Mouse (Mus musculus): ENCODE results near the gene Fibp. TPM values are rescaled to one million over a fixed set of nuclear protein-coding genes. Genes with fewer than 3 reads are reported as not detected.

The Fibp gene
- polyA plus RNA-seq, 1 experiment, result 140 TPM

GRCm38 (mm10) chr19:5421784-5422183 lies 38.6 kb upstream of the Fibp start:
- no peak for DNase-seq
- H3K4me3 ChIP-seq (replicated peaks; ENCODE audit: insufficient read depth, low read depth, low read length), result peak overlapping the region; percentile 13
- TF ChIP-seq CTCF (IDR thresholded peaks at IDR 0.05; ENCODE audit: borderline replicate concordance, insufficient read depth, low read depth, low read length) (no peak), POLR2A (IDR thresholded peaks at IDR 0.05; ENCODE audit: borderline replicate concordance, insufficient read depth, low read length) (no peak)
- H3K4me1 ChIP-seq (ENCODE audit: control insufficient read depth, insufficient read depth, low read length), result peaks cover 28% of the 10 kb centered on the region
- H3K27me3 ChIP-seq (ENCODE audit: control insufficient read depth, insufficient read depth, low read length), result no peaks in the 10 kb centered on the region
- peak overlapping the region; percentile 59; the same call in 1 of the 2 replicates for H3K27ac ChIP-seq (ENCODE audit: insufficient read depth, low read length)
- WGBS, result 55% methylated on average over 5 of the region's 5 CpGs

GRCm38 (mm10) chr19:5422267-5422666 lies 38.1 kb upstream of the Fibp start:
- Histone ChIP-seq H3K4me1 (ENCODE audit: control insufficient read depth, insufficient read depth, low read length) (peaks cover 33% of the 10 kb centered on the region), H3K4me3 (replicated peaks; ENCODE audit: insufficient read depth, low read depth, low read length) (peak overlapping the region; percentile 13), H3K27me3 (ENCODE audit: control insufficient read depth, insufficient read depth, low read length) (no peaks in the 10 kb centered on the region), H3K27ac (ENCODE audit: insufficient read depth, low read length) (peak overlapping the region; percentile 59; the same call in 1 of the 2 replicates)
- WGBS, result 13% methylated on average over 10 of the region's 10 CpGs
- peak; percentile 53 to 69 for DNase-seq
- TF ChIP-seq POLR2A (IDR thresholded peaks at IDR 0.05; ENCODE audit: borderline replicate concordance, insufficient read depth, low read length), result no peak
- no peak for TF ChIP-seq CTCF (IDR thresholded peaks at IDR 0.05; ENCODE audit: borderline replicate concordance, insufficient read depth, low read depth, low read length)

- TF ChIP-seq POLR2A (IDR thresholded peaks at IDR 0.05; ENCODE audit: borderline replicate concordance, insufficient read depth, low read length), result no peak
- Histone ChIP-seq H3K27me3 (ENCODE audit: control insufficient read depth, insufficient read depth, low read length) (no peaks in the 10 kb centered on the region), H3K4me3 (replicated peaks; ENCODE audit: insufficient read depth, low read depth, low read length) (peak overlapping the region; percentile 86), H3K27ac (ENCODE audit: insufficient read depth, low read length) (no peak overlapping the region), H3K4me1 (ENCODE audit: control insufficient read depth, insufficient read depth, low read length) (peaks cover 33% of the 10 kb centered on the region)
- DNase-seq, result no peak
- 69% methylated on average over 9 of the region's 9 CpGs for WGBS
Observed at GRCm38 (mm10) chr19:5422895-5423443, 37.4 kb upstream of the Fibp start.

- DNase-seq, result peak in 1 of 2 experiments; percentile 37
- WGBS, result 43% methylated on average over 12 of the region's 12 CpGs
- peak overlapping the region; percentile 86 for H3K4me3 ChIP-seq (replicated peaks; ENCODE audit: insufficient read depth, low read depth, low read length)
- peak overlapping the region; percentile 20; the same call in 1 of the 2 replicates for H3K27ac ChIP-seq (ENCODE audit: insufficient read depth, low read length)
- no peak for TF ChIP-seq CTCF (IDR thresholded peaks at IDR 0.05; ENCODE audit: borderline replicate concordance, insufficient read depth, low read depth, low read length)
- TF ChIP-seq POLR2A (IDR thresholded peaks at IDR 0.05; ENCODE audit: borderline replicate concordance, insufficient read depth, low read length), result no peak
- H3K27me3 ChIP-seq (ENCODE audit: control insufficient read depth, insufficient read depth, low read length), result no peaks in the 10 kb centered on the region
- peaks cover 33% of the 10 kb centered on the region for H3K4me1 ChIP-seq (ENCODE audit: control insufficient read depth, insufficient read depth, low read length)
Observed at GRCm38 (mm10) chr19:5423561-5423960, 36.9 kb upstream of the Fibp start.

DNA sequence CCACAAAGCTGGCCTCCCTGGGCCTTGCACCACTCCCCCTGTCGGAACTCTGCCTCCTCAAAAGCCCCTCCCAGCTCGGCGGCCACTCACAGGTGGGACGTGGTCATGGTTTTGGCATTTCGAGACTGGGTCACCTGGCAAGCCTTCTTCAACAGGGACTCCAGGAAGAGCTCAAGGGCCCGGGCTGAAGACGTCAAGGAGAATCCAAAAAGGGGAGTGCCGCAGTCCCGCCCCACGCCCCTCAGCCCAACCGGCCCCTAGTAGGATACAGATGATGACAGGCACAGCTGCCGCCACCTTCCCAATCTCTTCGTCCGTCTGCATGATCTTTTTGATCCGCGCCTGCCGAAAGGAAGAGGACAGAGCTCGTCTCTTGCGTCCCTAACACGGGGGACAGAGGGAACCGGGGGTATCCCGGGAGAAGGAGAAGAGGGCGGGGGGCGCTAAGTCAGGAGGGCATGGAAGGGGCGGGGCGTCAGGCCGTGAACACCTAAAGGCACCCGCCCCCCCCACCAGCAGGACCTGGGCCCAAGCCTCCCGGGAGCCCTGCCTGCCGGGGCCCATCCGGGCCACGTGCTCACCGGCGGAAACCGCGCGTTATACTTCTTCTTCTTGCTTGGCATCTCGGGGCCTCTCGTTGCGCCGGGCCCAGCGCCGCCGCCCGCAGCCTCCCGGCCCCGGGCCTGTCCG lies 36.2 kb upstream of the Fibp start:
- Histone ChIP-seq H3K27ac (ENCODE audit: insufficient read depth, low read length) (peak overlapping the region; percentile 82), H3K4me3 (replicated peaks; ENCODE audit: insufficient read depth, low read depth, low read length) (peak overlapping the region; percentile 86), H3K4me1 (ENCODE audit: control insufficient read depth, insufficient read depth, low read length) (peaks cover 34% of the 10 kb centered on the region), H3K27me3 (ENCODE audit: control insufficient read depth, insufficient read depth, low read length) (no peaks in the 10 kb centered on the region)
- 1% methylated on average over 41 of the region's 48 CpGs for WGBS
- peak in 1 of 2 experiments; percentile 55 for DNase-seq
- no peak for TF ChIP-seq POLR2A (IDR thresholded peaks at IDR 0.05; ENCODE audit: borderline replicate concordance, insufficient read depth, low read length)
- no peak for TF ChIP-seq CTCF (IDR thresholded peaks at IDR 0.05; ENCODE audit: borderline replicate concordance, insufficient read depth, low read depth, low read length)

GRCm38 (mm10) chr19:5424782-5425741 lies 35.4 kb upstream of the Fibp start, which contains the start of the genes Drap1 and AI837181:
Drap1 (minus strand) TSS chr19:5424979.
AI837181 (plus strand) TSS chr19:5425144.
- Histone ChIP-seq H3K4me3 (replicated peaks; ENCODE audit: insufficient read depth, low read depth, low read length) (peak within 1 kb of the TSS; percentile 86), H3K27me3 (ENCODE audit: control insufficient read depth, insufficient read depth, low read length) (no peaks in the 10 kb centered on the region), H3K27ac (ENCODE audit: insufficient read depth, low read length) (peak within 1 kb of the TSS; percentile 82), H3K4me1 (ENCODE audit: control insufficient read depth, insufficient read depth, low read length) (peaks cover 42% of the 10 kb centered on the region)
- peak; percentile 94 for DNase-seq
- TF ChIP-seq CTCF (IDR thresholded peaks at IDR 0.05; ENCODE audit: borderline replicate concordance, insufficient read depth, low read depth, low read length), result no peak
- TF ChIP-seq POLR2A (IDR thresholded peaks at IDR 0.05; ENCODE audit: borderline replicate concordance, insufficient read depth, low read length), result peak; percentile 27; the same call in 1 of the 2 replicates
- WGBS, result under 1% methylated on average over 85 of the region's 87 CpGs

DNA sequence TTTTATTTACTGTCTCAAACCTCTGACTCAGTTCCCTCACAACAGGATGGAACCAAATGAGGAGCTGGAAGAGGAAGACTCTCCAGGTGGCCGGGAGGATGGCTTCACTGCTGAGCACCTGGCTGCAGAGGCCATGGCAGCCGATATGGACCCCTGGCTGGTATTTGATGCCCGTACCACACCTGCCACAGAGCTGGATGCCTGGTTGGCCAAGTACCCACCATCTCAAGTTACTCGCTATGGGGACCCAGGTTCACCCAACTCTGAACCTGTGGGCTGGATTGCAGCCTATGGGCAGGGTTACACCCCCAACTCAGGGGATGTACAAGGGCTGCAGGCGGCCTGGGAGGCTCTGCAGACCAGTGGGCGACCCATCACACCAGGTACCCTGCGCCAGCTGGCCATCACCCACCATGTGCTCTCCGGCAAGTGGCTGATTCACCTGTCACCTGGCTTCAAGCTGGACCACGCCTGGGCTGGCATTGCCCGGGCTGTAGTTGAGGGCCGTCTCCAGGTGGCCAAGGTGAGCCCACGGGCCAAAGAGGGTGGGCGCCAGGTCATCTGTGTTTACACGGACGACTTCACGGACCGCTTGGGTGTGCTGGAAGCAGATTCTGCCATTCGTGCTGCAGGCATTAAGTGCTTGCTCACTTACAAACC lies 34.4 kb upstream of the Fibp start:
- no peaks in the 10 kb centered on the region for H3K27me3 ChIP-seq (ENCODE audit: control insufficient read depth, insufficient read depth, low read length)
- H3K4me3 ChIP-seq (replicated peaks; ENCODE audit: insufficient read depth, low read depth, low read length), result peak overlapping the region; percentile 86
- peaks cover 50% of the 10 kb centered on the region for H3K4me1 ChIP-seq (ENCODE audit: control insufficient read depth, insufficient read depth, low read length)
- TF ChIP-seq POLR2A (IDR thresholded peaks at IDR 0.05; ENCODE audit: borderline replicate concordance, insufficient read depth, low read length), result no peak
- TF ChIP-seq CTCF (IDR thresholded peaks at IDR 0.05; ENCODE audit: borderline replicate concordance, insufficient read depth, low read depth, low read length), result no peak
- 25% methylated on average over 18 of the region's 18 CpGs for whole genome bisulfite sequencing
- DNase-seq, result peak in 1 of 2 experiments; percentile 32
- H3K27ac ChIP-seq (ENCODE audit: insufficient read depth, low read length), result peak overlapping the region; percentile 33; the same call in 1 of the 2 replicates
